Mouse (Mus musculus) midbrain, embryonic 14.5 days (tissue): ENCODE measurements around the gene Aim2. TPM values are rescaled to one million over a fixed set of nuclear protein-coding genes. Genes with fewer than 3 reads are reported as not detected.
A peak's percentile ranks its signal among the peaks of the same experiment; 100 is the strongest.

Experiments
- ATAC-seq: fragments of 200-750 bp; cut with Nextera tagmentation; 2 replicates; pipeline ENCODE4 v1.8.0; 2017; ENCODE audit warnings: moderate number of reproducible peaks, moderate library complexity; ENCODE audit not compliant: low FRiP score, low TSS enrichment
- DNase-seq: peaks from one replicate; pipeline ENCODE4 v3.0.0-alpha.2; 2015
- H3K27ac ChIP-seq: fragments of 300-500 bp; sonication (generic); replicated peaks from 2 replicates; pipeline ENCODE4 v1.5.1; 2014; ENCODE audit warnings: mild to moderate bottlenecking, low read depth, low read length, moderate library complexity
- H3K27me3 ChIP-seq: fragments of 300-500 bp; sonication (generic); 2 replicates; pipeline ENCODE4 v1.6.1; 2014; ENCODE audit warnings: low read length, control low read depth, mixed read lengths; ENCODE audit not compliant: control insufficient read depth, insufficient read depth
- H3K36me3 ChIP-seq: fragments of 300-500 bp; sonication (generic); 2 replicates; pipeline ENCODE4 v1.6.1; 2014; ENCODE audit warnings: low read length, control low read depth; ENCODE audit not compliant: control insufficient read depth, insufficient read depth
- H3K4me1 ChIP-seq: fragments of 300-500 bp; sonication (generic); 2 replicates; pipeline ENCODE4 v1.6.1; 2014; ENCODE audit warnings: mild to moderate bottlenecking, antibody characterized with exemption, low read length, control low read depth; ENCODE audit not compliant: control insufficient read depth, insufficient read depth
- H3K4me2 ChIP-seq: fragments of 300-500 bp; sonication (generic); 2 replicates; pipeline ENCODE4 v1.6.1; 2014; ENCODE audit warnings: mild to moderate bottlenecking, low read length, moderate library complexity
- H3K4me3 ChIP-seq: fragments of 300-500 bp; sonication (generic); replicated peaks from 2 replicates; pipeline ENCODE4 v1.5.1; 2014; ENCODE audit warnings: low read depth, low read length
- H3K9ac ChIP-seq: fragments of 300-500 bp; sonication (generic); replicated peaks from 2 replicates; pipeline ENCODE4 v1.6.1; 2014; ENCODE audit warnings: mild to moderate bottlenecking, low read length, moderate library complexity
- H3K9me3 ChIP-seq: fragments of 300-500 bp; sonication (generic); 2 replicates; pipeline ENCODE4 v1.6.1; 2016; ENCODE audit warnings: low read length, control low read depth, mixed read lengths; ENCODE audit not compliant: control insufficient read depth
- WGBS: fragments of 180-500 bp; shearing (Covaris S2); extraction: QIAGEN DNeasy Blood & Tissue Kit; methylation state at CpG from one replicate; pipeline ENCODE4 v1.1.7; 2014; 5-methylcytosine and 5-hydroxymethylcytosine counted together
- polyA plus RNA-seq: library from polyadenylated mRNA; unstranded; fragments of >200 nt; fragmentation: Nextera tagmentation; extraction: Ambion mirVana; gene quantifications from 2 replicates; pipeline ENCODE4 v1.2.1, GENCODE M21; 2014

Aim2 gene
- polyA plus RNA-seq, 1 experiment from 2014 or later: 2.4 TPM

GRCm38 (mm10) chr1:173389901-173390401 lies 39.3 kb downstream of the Aim2 start:
- Histone ChIP-seq H3K9me3 (no peaks in the 10 kb centered on the region), H3K27ac (peak overlapping the region; percentile 86), H3K4me3 (peak overlapping the region; percentile 40), H3K4me2 (peak overlapping the region; percentile 55), H3K9ac (peak overlapping the region; percentile 60), H3K36me3 (no peaks in the 10 kb centered on the region), H3K27me3 (no peaks in the 10 kb centered on the region), H3K4me1 (peaks cover 9% of the 10 kb centered on the region)
- 0% methylated on average over 13 of the region's 13 CpGs for WGBS
- DNase-seq: peak; percentile 95
- peak; percentile 96 for ATAC-seq

GRCm38 (mm10) chr1:173391754-173392153 lies 41.1 kb downstream of the Aim2 start:
- Histone ChIP-seq H3K36me3 (no peaks in the 10 kb centered on the region), H3K4me3 (no peak overlapping the region), H3K9me3 (no peaks in the 10 kb centered on the region), H3K27ac (no peak overlapping the region), H3K9ac (no peak overlapping the region), H3K27me3 (no peaks in the 10 kb centered on the region), H3K4me2 (no peak overlapping the region), H3K4me1 (peaks cover 9% of the 10 kb centered on the region)
- 94% methylated on average over 6 of the region's 6 CpGs for WGBS
- ATAC-seq (no peak), DNase-seq (no peak)

GRCm38 (mm10) chr1:173398323-173398970 lies 47.8 kb downstream of the Aim2 start:
- ATAC-seq: peak; percentile 84
- peak; percentile 95 for DNase-seq

GRCm38 (mm10) chr1:173404696-173405309 lies 54.1 kb downstream of the Aim2 start:
- Histone ChIP-seq H3K36me3 (no peaks in the 10 kb centered on the region), H3K4me1 (no peaks in the 10 kb centered on the region), H3K4me2 (no peak overlapping the region), H3K4me3 (no peak overlapping the region), H3K9ac (no peak overlapping the region), H3K9me3 (no peaks in the 10 kb centered on the region), H3K27ac (no peak overlapping the region; the same call in 1 of the 2 replicates), H3K27me3 (no peaks in the 10 kb centered on the region)
- no peak for ATAC-seq
- peak; percentile 24 for DNase-seq
- WGBS: 66% methylated on average over 5 of the region's 5 CpGs

More at GRCm38 (mm10) chr1:173398323-173398970, 47.8 kb downstream of the Aim2 start:
- Histone ChIP-seq H3K9ac (no peak overlapping the region), H3K36me3 (no peaks in the 10 kb centered on the region), H3K27me3 (no peaks in the 10 kb centered on the region), H3K4me1 (no peaks in the 10 kb centered on the region), H3K4me3 (no peak overlapping the region), H3K27ac (no peak overlapping the region), H3K9me3 (no peaks in the 10 kb centered on the region), H3K4me2 (no peak overlapping the region)
- WGBS: 42% methylated on average over 3 of the region's 3 CpGs

GRCm38 (mm10) chr1:173409066-173409465 lies 58.4 kb downstream of the Aim2 start:
- no peaks in the 10 kb centered on the region for H3K36me3 ChIP-seq
- H3K27me3 ChIP-seq: no peaks in the 10 kb centered on the region
- H3K27ac ChIP-seq: no peak overlapping the region
- no peaks in the 10 kb centered on the region for H3K4me1 ChIP-seq
- no peak overlapping the region for H3K4me3 ChIP-seq
- ATAC-seq (no peak), DNase-seq (no peak)
- H3K4me2 ChIP-seq: no peak overlapping the region
- H3K9ac ChIP-seq: no peak overlapping the region
- H3K9me3 ChIP-seq: no peaks in the 10 kb centered on the region

- no peak for DNase-seq
- H3K27ac ChIP-seq: no peak overlapping the region
These were observed 61.2 kb downstream of the Aim2 start for GRCm38 (mm10) chr1:173411863-173412262.

GRCm38 (mm10) chr1:173414631-173415030 lies 64.0 kb downstream of the Aim2 start:
- Histone ChIP-seq H3K9me3 (no peaks in the 10 kb centered on the region), H3K4me2 (no peak overlapping the region), H3K27ac (no peak overlapping the region), H3K36me3 (no peaks in the 10 kb centered on the region), H3K4me1 (no peaks in the 10 kb centered on the region), H3K9ac (no peak overlapping the region), H3K4me3 (no peak overlapping the region), H3K27me3 (no peaks in the 10 kb centered on the region)
- ATAC-seq (no peak), DNase-seq (no peak)
- WGBS: 86% methylated on average over 3 of the region's 3 CpGs

More at GRCm38 (mm10) chr1:173411863-173412262, 61.2 kb downstream of the Aim2 start:
- Histone ChIP-seq H3K9ac (no peak overlapping the region), H3K27me3 (no peaks in the 10 kb centered on the region), H3K4me2 (no peak overlapping the region), H3K4me1 (no peaks in the 10 kb centered on the region), H3K36me3 (no peaks in the 10 kb centered on the region), H3K9me3 (no peaks in the 10 kb centered on the region), H3K4me3 (no peak overlapping the region)
- no peak for ATAC-seq
- WGBS: 93% methylated on average over 4 of the region's 4 CpGs

GRCm38 (mm10) chr1:173418516-173418915 lies 67.8 kb downstream of the Aim2 start:
- no peak overlapping the region for H3K9ac ChIP-seq
- 93% methylated on average over 3 of the region's 3 CpGs for WGBS
- H3K27me3 ChIP-seq: no peaks in the 10 kb centered on the region
- DNase-seq: no peak
- H3K36me3 ChIP-seq: no peaks in the 10 kb centered on the region
- no peak overlapping the region for H3K4me2 ChIP-seq
- no peak overlapping the region for H3K4me3 ChIP-seq
- H3K4me1 ChIP-seq: no peaks in the 10 kb centered on the region
- no peak for ATAC-seq
- H3K27ac ChIP-seq: no peak overlapping the region
- no peaks in the 10 kb centered on the region for H3K9me3 ChIP-seq
